Mouse (Mus musculus) kidney, embryonic 14.5 days (tissue): ENCODE results near the gene Prkcb. TPM values are rescaled to one million over a fixed set of nuclear protein-coding genes. Genes with fewer than 3 reads are reported as not detected.

ENCODE experiments used
- ATAC-seq: fragments of 200-750 bp; cut with Nextera tagmentation; 2 replicates; pipeline ENCODE4 v1.8.0; 2017; ENCODE audit warnings: moderate number of reproducible peaks, mild to moderate bottlenecking, moderate TSS enrichment, moderate library complexity; ENCODE audit not compliant: low FRiP score, low TSS enrichment
- H3K27ac ChIP-seq: fragments of 300-500 bp; sonication (generic); 2 replicates; pipeline ENCODE4 v1.5.1; 2014; ENCODE audit warnings: low read depth, mild to moderate bottlenecking, low read length, moderate library complexity, mixed read lengths
- H3K27me3 ChIP-seq: fragments of 300-500 bp; sonication (generic); 2 replicates; pipeline ENCODE4 v1.6.1; 2014; ENCODE audit warnings: mild to moderate bottlenecking, low read length; ENCODE audit not compliant: control insufficient read depth, insufficient read depth
- H3K36me3 ChIP-seq: fragments of 300-500 bp; sonication (generic); 2 replicates; pipeline ENCODE4 v1.6.1; 2014; ENCODE audit warnings: low read length, mixed read lengths; ENCODE audit not compliant: control insufficient read depth, insufficient read depth
- H3K4me1 ChIP-seq: fragments of 300-500 bp; sonication (generic); 2 replicates; pipeline ENCODE4 v1.6.1; 2014; ENCODE audit warnings: low read length, mixed read lengths; ENCODE audit not compliant: control insufficient read depth, insufficient read depth
- H3K4me2 ChIP-seq: fragments of 300-500 bp; sonication (generic); replicated peaks from 2 replicates; pipeline ENCODE4 v1.6.1; 2014; ENCODE audit warnings: low read depth, mild to moderate bottlenecking, low read length
- H3K4me3 ChIP-seq: fragments of 300-500 bp; sonication (generic); 2 replicates; pipeline ENCODE4 v1.5.1; 2014; ENCODE audit warnings: mild to moderate bottlenecking, low read length
- H3K9ac ChIP-seq: fragments of 300-500 bp; sonication (generic); 2 replicates; pipeline ENCODE4 v1.6.1; 2014; ENCODE audit warnings: low read depth, mild to moderate bottlenecking, low read length, moderate library complexity
- H3K9me3 ChIP-seq: fragments of 300-500 bp; sonication (generic); 2 replicates; pipeline ENCODE4 v1.6.1; 2016; ENCODE audit warnings: low read length; ENCODE audit not compliant: control insufficient read depth
- WGBS: fragments of 180-500 bp; shearing (Covaris S2); extraction: QIAGEN DNeasy Blood & Tissue Kit; methylation state at CpG from one replicate; pipeline ENCODE4 v1.1.7; 2014; 5-methylcytosine and 5-hydroxymethylcytosine counted together
- polyA plus RNA-seq: library from polyadenylated mRNA; unstranded; fragments of >200 nt; fragmentation: Nextera tagmentation; extraction: Ambion mirVana; gene quantifications from 2 replicates; pipeline ENCODE4 v1.2.1, GENCODE M21; 2014

Gene Prkcb
- polyA plus RNA-seq, 1 experiment from 2014 or later = 4.1 TPM

DNA sequence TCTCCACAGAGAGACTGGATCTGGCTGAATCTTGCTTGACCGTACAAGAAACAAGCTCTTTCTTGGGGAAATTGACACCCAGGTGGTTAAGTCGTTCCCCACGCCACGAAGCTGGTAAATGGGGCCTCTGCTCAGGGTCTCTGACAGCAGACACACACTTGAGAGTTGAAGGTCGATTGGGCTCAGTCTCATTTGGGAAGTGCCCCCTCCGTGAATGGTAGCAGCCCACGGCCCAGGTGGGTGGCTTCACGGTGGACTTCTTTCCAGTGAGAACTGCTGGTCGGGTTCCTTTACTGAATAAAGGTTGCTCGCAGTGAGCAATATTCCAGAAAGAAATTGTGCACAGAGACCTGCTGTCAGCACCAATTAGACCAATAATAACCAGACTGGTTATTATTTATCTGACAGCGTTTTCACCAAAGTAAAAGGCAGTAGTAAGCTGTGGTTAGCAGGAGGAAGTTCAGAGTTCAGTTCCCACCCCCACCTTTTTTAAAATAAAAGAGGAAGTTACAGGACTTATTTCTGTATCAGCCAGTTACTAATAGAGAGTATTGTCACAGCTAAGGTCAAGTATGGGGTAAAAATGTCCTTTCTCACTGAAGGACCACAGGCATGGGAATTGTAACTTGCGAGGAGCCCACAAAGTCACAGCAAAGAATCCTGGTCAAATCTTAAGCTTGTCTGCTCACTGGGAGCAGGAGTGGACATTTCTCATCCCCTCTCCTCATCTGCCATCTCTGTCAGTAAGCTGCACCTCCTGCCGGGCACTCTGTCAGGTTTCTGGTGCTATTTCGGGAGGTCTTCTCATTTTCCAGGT lies 21.6 kb downstream of the Prkcb start:
- Histone ChIP-seq H3K4me2 (no peak overlapping the region), H3K4me3 (no peak overlapping the region), H3K27ac (no peak overlapping the region), H3K9me3 (no peaks in the 10 kb centered on the region), H3K36me3 (no peaks in the 10 kb centered on the region), H3K9ac (no peak overlapping the region), H3K27me3 (no peaks in the 10 kb centered on the region), H3K4me1 (no peaks in the 10 kb centered on the region)
- whole genome bisulfite sequencing = 37% methylated on average over 14 of the region's 14 CpGs
- no peak for ATAC-seq

DNA sequence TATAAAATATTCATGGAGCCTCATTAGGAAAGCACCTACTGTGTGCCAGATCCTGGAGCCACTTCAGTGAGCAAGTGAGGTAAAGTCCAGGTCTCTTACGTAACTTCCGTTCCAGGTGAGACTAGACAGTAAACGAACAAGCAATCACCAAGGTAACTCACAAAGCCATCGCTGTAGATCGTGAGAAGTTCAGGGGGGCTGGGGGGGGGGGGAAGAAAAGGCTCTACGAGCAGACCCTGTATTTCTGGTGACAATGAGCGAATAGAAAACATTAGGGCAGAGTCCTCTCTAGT lies 22.1 kb downstream of the Prkcb start:
- no peak overlapping the region for H3K4me2 ChIP-seq
- H3K9ac ChIP-seq = no peak overlapping the region
- ATAC-seq = no peak
- no peaks in the 10 kb centered on the region for H3K27me3 ChIP-seq
- H3K36me3 ChIP-seq = no peaks in the 10 kb centered on the region
- no peaks in the 10 kb centered on the region for H3K4me1 ChIP-seq
- no peak overlapping the region for H3K27ac ChIP-seq
- H3K9me3 ChIP-seq = no peaks in the 10 kb centered on the region
- WGBS = 86% methylated on average over 7 of the region's 7 CpGs
- H3K4me3 ChIP-seq = no peak overlapping the region

DNA sequence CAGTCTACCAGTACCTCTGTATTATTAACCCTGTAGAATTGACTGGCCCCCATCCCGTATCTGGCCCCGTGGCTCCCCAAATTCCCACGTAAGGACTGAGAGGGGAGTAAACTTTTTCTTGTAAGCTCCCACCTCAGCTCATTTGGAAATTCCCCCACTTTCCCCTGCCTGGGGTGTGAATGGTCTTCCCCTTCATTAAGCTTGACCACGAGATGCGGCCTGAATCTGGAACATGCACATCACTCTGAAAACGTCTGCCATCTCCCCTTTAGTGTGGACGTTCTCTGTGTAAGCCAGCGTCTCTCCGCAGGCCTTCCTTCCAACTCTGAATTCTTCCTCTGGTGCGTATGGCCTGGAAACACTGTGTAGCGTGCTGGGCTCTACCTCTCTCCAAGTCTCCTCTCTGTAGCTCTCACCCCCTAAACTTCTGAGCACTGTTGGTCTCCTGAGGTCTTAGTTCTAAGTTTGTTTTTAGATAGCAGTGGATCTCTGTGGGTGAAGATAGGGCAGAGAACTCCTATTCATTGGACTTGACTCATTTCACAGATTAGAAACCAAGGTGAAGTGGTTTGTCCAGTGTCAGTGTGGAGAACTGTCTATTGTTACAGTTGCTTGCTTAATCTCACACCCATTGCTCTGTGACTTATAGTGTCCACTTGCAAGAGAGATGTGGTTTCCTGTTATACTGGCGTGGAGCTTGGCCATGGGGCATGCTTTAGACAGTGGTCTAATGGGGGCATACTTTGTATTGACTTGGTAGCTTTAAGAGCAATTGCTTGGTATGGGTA lies 25.3 kb downstream of the Prkcb start:
- Histone ChIP-seq H3K27ac (no peak overlapping the region), H3K27me3 (no peaks in the 10 kb centered on the region), H3K4me3 (no peak overlapping the region), H3K4me2 (no peak overlapping the region), H3K36me3 (no peaks in the 10 kb centered on the region), H3K4me1 (no peaks in the 10 kb centered on the region), H3K9ac (no peak overlapping the region), H3K9me3 (no peaks in the 10 kb centered on the region)
- no peak for ATAC-seq
- WGBS = 92% methylated on average over 12 of the region's 12 CpGs

DNA sequence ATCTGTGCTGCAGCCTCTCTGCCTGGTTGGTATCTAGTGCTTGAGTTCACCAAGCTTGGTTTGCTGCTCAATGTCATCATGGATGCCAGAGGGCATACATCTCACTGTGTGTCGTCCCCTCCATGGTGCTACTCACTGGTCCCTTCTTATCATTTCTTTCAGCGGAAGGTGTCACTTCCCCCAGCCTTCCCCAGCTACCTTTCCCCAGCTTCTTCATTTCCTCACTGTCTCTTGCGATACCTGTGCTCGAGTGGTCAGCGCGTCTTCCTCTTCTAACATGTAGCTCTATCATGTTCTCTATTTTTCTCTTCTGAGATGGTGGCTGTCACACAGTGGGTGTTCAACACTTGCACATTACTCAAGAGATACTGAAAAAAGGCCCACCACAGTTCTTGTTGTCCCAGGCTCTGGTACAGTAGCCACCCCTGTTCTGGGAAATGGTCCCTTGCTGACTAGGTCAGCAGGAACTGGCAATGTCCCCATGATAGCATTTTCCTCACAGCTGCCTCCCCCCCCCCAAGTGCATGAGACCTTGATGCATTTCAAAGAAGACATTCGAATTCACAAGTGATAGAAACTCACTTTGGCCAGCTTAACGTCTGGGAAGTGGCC lies 27.3 kb downstream of the Prkcb start:
- no peaks in the 10 kb centered on the region for H3K4me1 ChIP-seq
- ATAC-seq = no peak
- WGBS = 84% methylated on average over 8 of the region's 8 CpGs
- no peak overlapping the region for H3K27ac ChIP-seq
- H3K4me2 ChIP-seq = no peak overlapping the region
- no peak overlapping the region for H3K9ac ChIP-seq
- H3K36me3 ChIP-seq = no peaks in the 10 kb centered on the region
- no peaks in the 10 kb centered on the region for H3K27me3 ChIP-seq
- no peaks in the 10 kb centered on the region for H3K9me3 ChIP-seq
- H3K4me3 ChIP-seq = no peak overlapping the region

DNA sequence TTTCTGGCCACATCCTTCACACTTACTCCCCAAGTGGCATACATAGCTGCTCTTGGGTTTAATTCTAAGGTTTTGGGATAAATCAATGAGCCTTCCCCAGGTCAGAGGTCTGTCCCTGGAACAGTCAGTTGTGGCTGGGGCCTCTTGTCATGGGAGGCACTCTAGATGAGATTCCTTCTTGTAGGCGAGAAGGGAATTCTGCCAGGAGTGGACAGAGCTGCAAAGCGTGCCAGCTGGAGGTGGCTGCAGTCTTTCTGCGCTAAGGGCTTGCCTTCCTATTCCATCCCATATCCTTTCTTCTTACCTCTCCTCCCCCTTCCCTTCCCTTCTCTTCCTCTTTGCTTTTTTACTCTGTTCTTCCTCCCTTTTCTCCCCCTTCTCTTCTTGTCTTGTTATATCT lies 28.1 kb downstream of the Prkcb start:
- WGBS = 70% methylated on average over 3 of the region's 3 CpGs

DNA sequence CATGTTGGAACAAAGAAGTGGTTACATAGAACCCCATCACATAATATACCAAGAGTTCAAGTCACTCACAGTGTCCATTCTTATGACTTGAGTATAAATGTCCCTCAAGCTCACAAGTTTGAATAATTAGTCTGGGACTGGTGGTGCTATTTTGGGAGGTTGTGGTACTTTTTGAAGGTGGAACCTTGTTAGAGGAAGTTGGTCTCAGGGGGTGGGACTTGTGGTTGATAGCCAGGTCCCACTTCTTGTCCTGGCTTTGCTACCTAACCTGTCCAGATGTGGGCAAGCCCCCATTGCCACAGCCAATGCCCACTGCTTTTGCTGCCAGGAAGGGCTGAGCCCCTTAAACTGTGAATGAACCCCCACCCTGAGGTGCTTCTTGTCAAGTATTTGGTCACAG lies 28.9 kb downstream of the Prkcb start:
- Histone ChIP-seq H3K4me2 (no peak overlapping the region), H3K9me3 (no peaks in the 10 kb centered on the region), H3K4me3 (no peak overlapping the region), H3K36me3 (no peaks in the 10 kb centered on the region), H3K27me3 (no peaks in the 10 kb centered on the region), H3K4me1 (no peaks in the 10 kb centered on the region), H3K27ac (no peak overlapping the region), H3K9ac (no peak overlapping the region)
- ATAC-seq = no peak

More for the DNA sequence above, 28.1 kb downstream of the Prkcb start:
- Histone ChIP-seq H3K9ac (no peak overlapping the region), H3K27me3 (no peaks in the 10 kb centered on the region), H3K4me1 (no peaks in the 10 kb centered on the region), H3K4me3 (no peak overlapping the region), H3K36me3 (no peaks in the 10 kb centered on the region), H3K27ac (no peak overlapping the region), H3K4me2 (no peak overlapping the region), H3K9me3 (no peaks in the 10 kb centered on the region)
- ATAC-seq = no peak

DNA sequence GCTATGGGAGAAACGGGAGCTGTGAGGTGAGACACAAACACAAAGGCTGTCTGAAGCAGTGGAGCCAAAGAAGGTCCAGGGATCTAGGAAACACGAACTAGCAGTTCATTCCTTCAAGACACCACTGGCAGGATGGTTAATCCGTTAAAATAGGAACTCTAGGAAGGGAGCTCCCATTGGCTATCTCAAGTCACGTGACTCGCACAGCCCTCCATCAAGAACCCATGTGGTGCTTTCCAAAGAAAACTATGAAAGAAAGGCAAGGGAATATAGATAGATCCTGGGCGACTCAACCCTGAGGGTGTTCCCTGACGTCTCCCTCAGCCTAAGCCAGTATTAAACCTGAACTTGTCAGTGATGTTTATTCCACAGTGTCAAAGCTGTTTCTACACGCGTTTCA lies 31.0 kb downstream of the Prkcb start:
- no peak overlapping the region for H3K4me2 ChIP-seq
- WGBS = 84% methylated on average over 9 of the region's 9 CpGs
- no peak for ATAC-seq
- no peaks in the 10 kb centered on the region for H3K4me1 ChIP-seq
- H3K4me3 ChIP-seq = no peak overlapping the region
- H3K27ac ChIP-seq = no peak overlapping the region
- H3K36me3 ChIP-seq = no peaks in the 10 kb centered on the region
- no peaks in the 10 kb centered on the region for H3K9me3 ChIP-seq
- no peak overlapping the region for H3K9ac ChIP-seq
- no peaks in the 10 kb centered on the region for H3K27me3 ChIP-seq

DNA sequence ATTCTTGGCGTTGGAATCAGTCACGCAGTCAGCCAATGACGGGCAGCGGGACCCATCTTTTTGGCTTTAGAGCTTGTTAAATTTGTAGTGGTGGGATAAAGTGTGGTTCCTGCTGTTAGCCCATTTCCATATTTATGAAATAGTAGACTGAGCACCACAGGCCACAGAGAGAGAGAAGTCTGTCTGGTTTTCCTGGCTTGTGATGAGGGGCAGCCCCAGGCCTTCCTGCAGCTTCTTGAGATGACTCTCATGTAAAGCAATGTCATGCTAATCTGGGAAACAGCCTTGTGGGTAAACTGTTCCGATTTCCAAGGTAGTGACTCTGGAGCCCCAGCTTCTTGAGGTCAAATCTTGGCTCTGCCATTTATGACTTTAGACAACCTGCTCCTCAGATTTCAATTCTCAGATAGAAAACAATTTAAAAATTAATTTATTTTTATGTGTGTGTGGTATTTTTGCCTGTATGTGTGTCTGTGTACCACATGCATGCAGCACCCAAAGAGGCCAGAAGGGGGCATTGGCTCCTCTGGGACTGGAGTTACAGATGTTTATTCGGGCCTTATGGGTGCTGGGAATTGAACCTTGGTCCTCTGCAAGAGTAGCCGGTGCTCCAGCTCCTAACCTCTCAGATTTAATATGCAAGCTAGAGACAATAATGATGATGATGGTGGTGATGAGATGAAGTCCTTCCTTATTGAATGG lies 32.4 kb downstream of the Prkcb start:
- Histone ChIP-seq H3K4me2 (no peak overlapping the region), H3K9me3 (no peaks in the 10 kb centered on the region), H3K27ac (no peak overlapping the region), H3K4me1 (no peaks in the 10 kb centered on the region), H3K9ac (no peak overlapping the region), H3K36me3 (no peaks in the 10 kb centered on the region), H3K4me3 (no peak overlapping the region), H3K27me3 (no peaks in the 10 kb centered on the region)
- no peak for ATAC-seq
- 97% methylated on average over 7 of the region's 7 CpGs for WGBS
